In genomic region chr12:54205195-54205594, GRCm38 (mm10) we compare ENCODE assay signal across 9 mouse cellular contexts. TPM values are rescaled to one million over a fixed set of nuclear protein-coding genes. Genes with fewer than 3 reads are reported as not detected.
DNase-seq lines count a peak whose midpoint lies in the region; ATAC-seq and TF ChIP-seq lines count a peak whose summit lies in the region.
"Had no signal": no experiment of that assay in that cellular context is flagged by ENCODE, and none has a peak within 500 bp of the region (broad histone marks: within the 10 kb centered on the region; RNA-seq: fewer than 3 reads in every experiment).

No protein-coding gene starts in this region.

- no peak overlapping the region for H3K4me2 ChIP-seq in hindbrain, embryonic 14.5 days (replicated peaks)
- H3K4me2 ChIP-seq in kidney, embryonic 16.5 days (replicated peaks; ENCODE audit: low read depth, low read length): no peak overlapping the region

- no peak overlapping the region for H3K9ac ChIP-seq in hindbrain, embryonic 14.5 days
- no peak overlapping the region for H3K9ac ChIP-seq in kidney, embryonic 16.5 days (replicated peaks; ENCODE audit: low read length)

- H3K4me3 ChIP-seq in hindbrain, embryonic 10.5 days: no peak overlapping the region
- H3K4me3 ChIP-seq in hindbrain, embryonic 14.5 days (replicated peaks; ENCODE audit: low read length): no peak overlapping the region
- no peak overlapping the region for H3K4me3 ChIP-seq in gastrocnemius, adult 2 months
- no peak overlapping the region for H3K4me3 ChIP-seq in kidney, embryonic 16.5 days (ENCODE audit: low read length)

- peak; percentile 58 for TF ChIP-seq CTCF in gastrocnemius, adult 2 months (IDR thresholded peaks at IDR 0.05)

- peaks cover 30% of the 10 kb centered on the region for H3K27me3 ChIP-seq in hindbrain, embryonic 10.5 days (ENCODE audit: insufficient read depth, poor library complexity, severe bottlenecking)
- peaks cover 16% of the 10 kb centered on the region; the same call in 1 of the 2 replicates for H3K27me3 ChIP-seq in hindbrain, embryonic 14.5 days (ENCODE audit: control insufficient read depth, insufficient read depth, low read length)
- H3K27me3 ChIP-seq in kidney, embryonic 16.5 days (ENCODE audit: insufficient read depth, low read length): peaks cover 15% of the 10 kb centered on the region

- intact Hi-C loops in gastrocnemius, adult 2 months (cut with DNase I): no loop called here

- WGBS in hindbrain, embryonic 10.5 days: 4% methylated on average over 1 of the region's 1 CpGs
- WGBS in hindbrain, embryonic 14.5 days: 5% methylated on average over 1 of the region's 1 CpGs
- WGBS in kidney, embryonic 16.5 days: 0% methylated on average over 1 of the region's 1 CpGs

- H3K36me3 ChIP-seq in hindbrain, embryonic 10.5 days: no peaks in the 10 kb centered on the region
- H3K36me3 ChIP-seq in hindbrain, embryonic 14.5 days (replicated peaks; ENCODE audit: control insufficient read depth, insufficient read depth): no peaks in the 10 kb centered on the region
- no peaks in the 10 kb centered on the region for H3K36me3 ChIP-seq in kidney, embryonic 16.5 days (ENCODE audit: insufficient read depth, low read length)
- H3K36me3 ChIP-seq: G1E had no signal

- peak; percentile 67 for DNase-seq in hindbrain, embryonic 10.5 days (ENCODE audit: low spot score)
- DNase-seq in hindbrain, embryonic 14.5 days (ENCODE audit: low spot score): no peak
- DNase-seq in Muller cell, postnatal 12 days (ENCODE audit: inconsistent ontology term): peak; percentile 36
- peak; percentile 71 for DNase-seq in gastrocnemius, adult 2 months
- DNase-seq in mesoderm, embryonic 11.5 days (ENCODE audit: low read depth, low spot score): peak; percentile 62
- DNase-seq in cerebellum, adult 8-10 months: no peak
- no peak for DNase-seq in cerebellum, adult 18-20 months

- H3K27ac ChIP-seq in hindbrain, embryonic 10.5 days: peak overlapping the region; percentile 18; the same call in 1 of the 2 replicates
- no peak overlapping the region for H3K27ac ChIP-seq in hindbrain, embryonic 14.5 days
- no peak overlapping the region for H3K27ac ChIP-seq in gastrocnemius, adult 2 months
- H3K27ac ChIP-seq in kidney, embryonic 16.5 days (ENCODE audit: low read length): no peak overlapping the region

- peaks cover 45% of the 10 kb centered on the region for H3K4me1 ChIP-seq in hindbrain, embryonic 10.5 days (replicated peaks)
- peaks cover 13% of the 10 kb centered on the region for H3K4me1 ChIP-seq in hindbrain, embryonic 14.5 days (replicated peaks; ENCODE audit: control insufficient read depth, insufficient read depth, low read length)
- H3K4me1 ChIP-seq in kidney, embryonic 16.5 days (ENCODE audit: insufficient read depth, low read length): peaks cover 30% of the 10 kb centered on the region

- peaks cover 3% of the 10 kb centered on the region; the same call in 1 of the 2 replicates for H3K9me3 ChIP-seq in hindbrain, embryonic 10.5 days
- 0 out of 2 replicates have a peak, but pooled peaks cover 3% of the 10 kb centered on the region for H3K9me3 ChIP-seq in hindbrain, embryonic 14.5 days (ENCODE audit: control insufficient read depth, low read length)
- no peaks in the 10 kb centered on the region for H3K9me3 ChIP-seq in kidney, embryonic 16.5 days (ENCODE audit: low read length)

- ATAC-seq in hindbrain, embryonic 14.5 days (ENCODE audit: low FRiP score): no peak
- ATAC-seq in kidney, embryonic 16.5 days (ENCODE audit: low FRiP score, low TSS enrichment): peak; percentile 55; the same call in 1 of the 2 replicates

RNA-seq across cellular contexts. Expression of gene Egln3, which starts 1.5 kb away (rescaled TPM):
- polyA plus RNA-seq in hindbrain, embryonic 10.5 days (2016; fragmentation: Nextera tagmentation; extraction: Ambion mirVana): 4.6 and 5.9 TPM in 2 replicates
- polyA plus RNA-seq in hindbrain, embryonic 14.5 days (2014; fragmentation: Nextera tagmentation; extraction: Ambion mirVana): 6.5 and 6.9 TPM in 2 replicates
- 10 to 100 TPM; 27.8 to 73.6 TPM for total RNA-seq in gastrocnemius, adult 2 months (2021)
- 15.4 and 15.5 TPM in 2 replicates for polyA plus RNA-seq in kidney, embryonic 16.5 days (2015; fragmentation: Nextera tagmentation; extraction: Ambion mirVana)
- polyA plus RNA-seq: G1E had no signal

Comparison
In these comparisons a context has a peak if more than half of its experiments do, and no peak if none do; other contexts are left out.
1. DNase-seq: peak in hindbrain, embryonic 10.5 days (single experiment), Muller cell, postnatal 12 days (single experiment), gastrocnemius, adult 2 months (single experiment) and mesoderm, embryonic 11.5 days (single experiment); none in hindbrain, embryonic 14.5 days (single experiment), cerebellum, adult 8-10 months (single experiment) and cerebellum, adult 18-20 months (0 of 2).